10 mouse cellular contexts compared by ENCODE assay signal in the genomic region with DNA sequence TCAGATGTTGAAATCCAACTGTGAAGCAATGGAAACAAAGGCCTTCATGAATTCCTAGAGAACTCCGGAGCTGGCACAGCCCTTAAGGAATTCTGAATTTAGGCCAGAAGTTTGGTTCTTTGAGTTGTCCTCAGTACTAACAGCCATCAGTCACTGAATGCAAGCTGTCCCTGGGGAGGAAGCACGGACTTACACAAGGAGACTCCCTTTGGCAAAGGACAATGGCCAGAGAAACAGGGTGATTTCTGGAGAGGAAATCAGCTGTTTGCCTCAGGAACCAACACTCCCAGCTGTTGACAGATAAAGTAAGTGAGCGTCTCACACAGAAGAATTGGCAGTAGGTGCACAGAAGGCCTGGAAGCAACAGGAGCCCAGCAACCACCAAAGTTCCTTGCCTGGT. TPM values are rescaled to one million over a fixed set of nuclear protein-coding genes. Genes with fewer than 3 reads are reported as not detected.
DNase-seq lines count a peak whose midpoint lies in the region; ATAC-seq and TF ChIP-seq lines count a peak whose summit lies in the region.
"Had no signal": no experiment of that assay in that cellular context is flagged by ENCODE, and none has a peak within 500 bp of the region (broad histone marks: within the 10 kb centered on the region; RNA-seq: fewer than 3 reads in every experiment).

No protein-coding gene starts in this region.

- no peaks in the 10 kb centered on the region for H3K9me3 ChIP-seq in limb, embryonic 14.5 days (ENCODE audit: control insufficient read depth, low read length)
- no peaks in the 10 kb centered on the region for H3K9me3 ChIP-seq in limb, embryonic 10.5 days (replicated peaks)
- H3K9me3 ChIP-seq in midbrain, embryonic 10.5 days (replicated peaks) = no peaks in the 10 kb centered on the region
- H3K9me3 ChIP-seq in forebrain, embryonic 10.5 days = no peaks in the 10 kb centered on the region
- H3K9me3 ChIP-seq: liver, embryonic 15.5 days had no signal

- WGBS in limb, embryonic 14.5 days = 67% methylated on average over 3 of the region's 3 CpGs
- WGBS in limb, embryonic 10.5 days = 67% methylated on average over 3 of the region's 3 CpGs
- WGBS in midbrain, embryonic 10.5 days = 56% methylated on average over 3 of the region's 3 CpGs
- WGBS in forebrain, embryonic 10.5 days = 55% methylated on average over 3 of the region's 3 CpGs

- H3K4me1 ChIP-seq in limb, embryonic 14.5 days (ENCODE audit: control insufficient read depth, insufficient read depth, low read length) = no peaks in the 10 kb centered on the region
- H3K4me1 ChIP-seq in limb, embryonic 10.5 days = no peaks in the 10 kb centered on the region
- no peaks in the 10 kb centered on the region for H3K4me1 ChIP-seq in midbrain, embryonic 10.5 days
- H3K4me1 ChIP-seq in forebrain, embryonic 10.5 days = no peaks in the 10 kb centered on the region

- ATAC-seq in limb, embryonic 14.5 days (ENCODE audit: low FRiP score, low read depth) = no peak
- ATAC-seq: CD4-positive, CD25-positive, alpha-beta regulatory T cell, adult 4 months had no signal

- peak; percentile 13 for DNase-seq in limb, embryonic 14.5 days (ENCODE audit: low spot score)
- no peak for DNase-seq in limb, embryonic 10.5 days (ENCODE audit: low spot score)
- DNase-seq in gastrocnemius, adult 2 months = peak; percentile 52
- peak; percentile 59 to 65 for DNase-seq in heart, postnatal 36 days
- peak; percentile 70 to 79 for DNase-seq in lung, postnatal 4 days
- DNase-seq in frontal cortex, postnatal 36 days (ENCODE audit: low spot score in 2 of 2) = no peak
- no peak for DNase-seq in midbrain, embryonic 10.5 days (ENCODE audit: low spot score)
- no peak for DNase-seq in forebrain, embryonic 10.5 days (ENCODE audit: extremely low spot score, low spot score)

- TF ChIP-seq CTCF in gastrocnemius, adult 2 months (IDR thresholded peaks at IDR 0.05) = no peak

- H3K27ac ChIP-seq in limb, embryonic 14.5 days (replicated peaks; ENCODE audit: low read depth, low read length) = no peak overlapping the region
- H3K27ac ChIP-seq in limb, embryonic 10.5 days = no peak overlapping the region
- peak overlapping the region; percentile 59; the same call in 1 of the 2 replicates for H3K27ac ChIP-seq in gastrocnemius, adult 2 months
- H3K27ac ChIP-seq in midbrain, embryonic 10.5 days (replicated peaks) = no peak overlapping the region
- no peak overlapping the region for H3K27ac ChIP-seq in forebrain, embryonic 10.5 days
- H3K27ac ChIP-seq: liver, embryonic 15.5 days had no signal

- no peaks in the 10 kb centered on the region for H3K36me3 ChIP-seq in limb, embryonic 14.5 days (ENCODE audit: control insufficient read depth, insufficient read depth, low read length)
- no peaks in the 10 kb centered on the region for H3K36me3 ChIP-seq in limb, embryonic 10.5 days
- no peaks in the 10 kb centered on the region for H3K36me3 ChIP-seq in midbrain, embryonic 10.5 days
- H3K36me3 ChIP-seq in forebrain, embryonic 10.5 days (replicated peaks) = no peaks in the 10 kb centered on the region
- H3K36me3 ChIP-seq: liver, embryonic 15.5 days had no signal

- H3K27me3 ChIP-seq in limb, embryonic 14.5 days (ENCODE audit: control insufficient read depth, insufficient read depth, low read length) = no peaks in the 10 kb centered on the region
- no peaks in the 10 kb centered on the region for H3K27me3 ChIP-seq in limb, embryonic 10.5 days (ENCODE audit: low read depth, poor library complexity, severe bottlenecking)
- H3K27me3 ChIP-seq in midbrain, embryonic 10.5 days (ENCODE audit: low read depth, poor library complexity, severe bottlenecking) = no peaks in the 10 kb centered on the region
- no peaks in the 10 kb centered on the region for H3K27me3 ChIP-seq in forebrain, embryonic 10.5 days (ENCODE audit: poor library complexity, severe bottlenecking)
- H3K27me3 ChIP-seq: liver, embryonic 15.5 days had no signal

- H3K4me2 ChIP-seq in limb, embryonic 14.5 days (replicated peaks; ENCODE audit: low read depth, low read length, severe bottlenecking) = no peak overlapping the region
- H3K4me2 ChIP-seq: liver, embryonic 15.5 days had no signal

- H3K9ac ChIP-seq in limb, embryonic 14.5 days (ENCODE audit: low read depth, low read length, severe bottlenecking) = no peak overlapping the region
- H3K9ac ChIP-seq: liver, embryonic 15.5 days had no signal

- intact Hi-C loops in gastrocnemius, adult 2 months (cut with DNase I) = no loop called here
- intact Hi-C loops in heart, postnatal 36 days (cut with DNase I) = loop anchor here (1.0 to 5.0 kb wide), 3 partner anchors 57 to 196 kb away; a partner anchor contains a TSS

- H3K4me3 ChIP-seq in limb, embryonic 14.5 days (replicated peaks; ENCODE audit: low read length) = no peak overlapping the region
- H3K4me3 ChIP-seq in limb, embryonic 10.5 days = no peak overlapping the region
- H3K4me3 ChIP-seq in gastrocnemius, adult 2 months = no peak overlapping the region
- H3K4me3 ChIP-seq in midbrain, embryonic 10.5 days = no peak overlapping the region
- no peak overlapping the region for H3K4me3 ChIP-seq in forebrain, embryonic 10.5 days
- H3K4me3 ChIP-seq: liver, embryonic 15.5 days had no signal

- TF ChIP-seq POLR2A in limb, embryonic 14.5 days (IDR thresholded peaks at IDR 0.05; ENCODE audit: borderline replicate concordance, extremely low read depth, insufficient read depth, insufficient read length) = no peak

RNA-seq across cellular contexts. Expression of a gene that starts 56.8 kb away (rescaled TPM):
- polyA plus RNA-seq in limb, embryonic 14.5 days (2012; rRNA removed) = 38.1 and 40.9 TPM in 2 replicates
- 131 and 138 TPM in 2 replicates for polyA plus RNA-seq in limb, embryonic 14.5 days (2014; fragmentation: Nextera tagmentation; extraction: Ambion mirVana)
- polyA plus RNA-seq in limb, embryonic 10.5 days (2016; fragmentation: Nextera tagmentation; extraction: Ambion mirVana) = 105 and 110 TPM in 2 replicates
- 10 to 100 TPM; 74.7 to 79.0 TPM for total RNA-seq in gastrocnemius, adult 2 months (2021)
- 10 to 100 TPM; 69.0 to 69.9 TPM for total RNA-seq in heart, postnatal 36 days (2021)
- polyA plus RNA-seq in midbrain, embryonic 10.5 days (2016; fragmentation: Nextera tagmentation; extraction: Ambion mirVana) = 80.8 and 83.9 TPM in 2 replicates
- 89.8 and 90.5 TPM in 2 replicates for polyA plus RNA-seq in forebrain, embryonic 10.5 days (2016; fragmentation: Nextera tagmentation; extraction: Ambion mirVana)

Comparison
In these comparisons a context has a peak if more than half of its experiments do, and no peak if none do; other contexts are left out.
1. DNase-seq: peak in limb, embryonic 14.5 days (single experiment), gastrocnemius, adult 2 months (single experiment), heart, postnatal 36 days (2 of 2) and lung, postnatal 4 days (2 of 2); none in limb, embryonic 10.5 days (single experiment), frontal cortex, postnatal 36 days (0 of 2), midbrain, embryonic 10.5 days (single experiment) and forebrain, embryonic 10.5 days (single experiment).